Mouse (Mus musculus): Measurements from ENCODE around the gene Max.

DNA sequence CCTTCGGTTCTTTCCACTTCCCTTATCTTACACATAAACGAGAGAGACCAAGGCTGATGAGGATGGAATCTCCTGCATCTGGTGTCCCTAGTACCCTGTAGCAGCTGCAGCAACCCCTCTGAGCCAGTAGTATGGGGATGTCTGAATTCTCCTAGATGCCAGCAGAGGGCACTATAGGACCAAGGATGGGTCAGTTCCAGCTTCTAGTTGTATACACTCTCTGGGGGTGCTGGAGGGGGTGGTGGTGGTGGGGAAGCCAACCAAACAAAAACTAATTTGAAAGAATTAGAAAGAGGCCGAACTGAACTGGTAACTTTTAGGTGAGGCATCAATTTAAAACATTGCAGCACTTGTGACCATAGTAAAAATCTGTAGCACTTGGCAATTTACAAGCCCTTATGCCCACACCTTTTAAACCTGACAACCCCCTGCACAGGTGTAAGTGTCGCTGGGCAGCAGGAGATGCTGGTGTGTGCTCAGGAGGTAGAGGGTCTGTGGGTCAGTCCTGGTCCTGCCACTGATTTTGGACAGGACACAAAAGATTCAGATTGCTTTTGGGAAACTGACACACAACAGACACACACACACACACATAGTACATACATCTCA lies 38.2 kb upstream of the Max start:
- TF ChIP-seq POLR2A (IDR thresholded peaks at IDR 0.05; ENCODE audit: extremely low read depth, insufficient read depth, low read length): no peak
- TF ChIP-seq CTCF (IDR thresholded peaks at IDR 0.05; ENCODE audit: extremely low read depth, insufficient read depth, low read length): peak; percentile 89

Data from cortical plate, adult 2 months (tissue).